13 mouse cellular contexts compared by ENCODE assay signal in the genomic region with DNA sequence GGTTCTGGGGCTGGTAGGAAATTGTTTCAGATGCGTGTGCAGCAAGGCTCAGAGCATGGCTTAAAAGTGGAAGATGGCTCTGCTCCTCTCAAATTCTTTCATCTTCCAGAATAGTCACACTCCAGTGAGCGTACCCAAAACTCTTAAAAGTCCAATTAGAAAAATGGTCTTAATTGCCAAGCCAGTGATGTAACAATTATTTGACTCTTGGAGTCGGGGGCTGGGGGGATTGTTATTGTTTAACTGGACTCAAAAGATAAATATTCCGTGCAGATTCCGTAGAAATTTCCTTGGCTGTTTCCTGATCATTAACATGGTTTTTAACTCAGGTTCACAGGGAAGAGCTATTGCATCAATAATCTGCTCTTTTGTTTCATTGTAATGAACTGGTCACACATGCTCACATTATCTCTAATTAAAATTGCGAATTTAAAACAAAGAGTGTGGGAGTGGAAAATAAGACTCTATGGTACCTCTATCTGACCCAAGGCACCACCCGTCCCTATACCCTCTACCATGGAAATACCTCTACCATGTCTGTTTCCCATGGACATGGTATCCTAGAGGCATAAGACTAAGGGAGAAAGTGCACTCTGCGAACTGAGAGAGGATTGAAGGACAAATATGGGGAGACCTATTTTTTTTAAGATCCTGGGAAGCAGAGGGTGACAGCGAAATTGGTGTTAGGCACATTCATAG.
DNase-seq lines count a peak whose midpoint lies in the region; ATAC-seq and TF ChIP-seq lines count a peak whose summit lies in the region.
"Had no signal": no experiment of that assay in that cellular context is flagged by ENCODE, and none has a peak within 500 bp of the region (broad histone marks: within the 10 kb centered on the region; RNA-seq: fewer than 3 reads in every experiment).

No protein-coding gene starts in this region.

- no peak for ATAC-seq in heart, embryonic 13.5 days (ENCODE audit: extremely low read depth, insufficient number of reproducible peaks, low FRiP score, low TSS enrichment)
- ATAC-seq in midbrain, embryonic 11.5 days (ENCODE audit: low FRiP score), result peak; percentile 38; the same call in 1 of the 2 replicates
- ATAC-seq in midbrain, embryonic 16.5 days, result no peak
- 0 out of 2 replicates have a peak, but pooled peaks have one; percentile 3 for ATAC-seq in midbrain, postnatal 0 days (ENCODE audit: low FRiP score)
- ATAC-seq: activated CD4-positive, CD25-positive, alpha-beta regulatory T cell, adult 4 months; intestine, embryonic 15.5 days had no signal

- peaks cover 3% of the 10 kb centered on the region; the same call in 1 of the 2 replicates for H3K4me1 ChIP-seq in heart, embryonic 13.5 days
- H3K4me1 ChIP-seq in midbrain, embryonic 11.5 days (ENCODE audit: control insufficient read depth, insufficient read depth, low read length), result no peaks in the 10 kb centered on the region
- H3K4me1 ChIP-seq in midbrain, embryonic 16.5 days (ENCODE audit: control insufficient read depth, insufficient read depth, low read length), result no peaks in the 10 kb centered on the region
- H3K4me1 ChIP-seq in midbrain, postnatal 0 days (ENCODE audit: insufficient read depth, low read length), result no peaks in the 10 kb centered on the region
- H3K4me1 ChIP-seq: intestine, embryonic 15.5 days; liver, embryonic 13.5 days had no signal

- DNase-seq in heart, postnatal 14 days, result no peak
- DNase-seq in midbrain, embryonic 11.5 days (ENCODE audit: low spot score, missing footprints), result no peak
- peak; percentile 25 for DNase-seq in Muller cell, postnatal 12 days (ENCODE audit: inconsistent ontology term)
- DNase-seq in midbrain, postnatal 0 days (ENCODE audit: low spot score), result no peak
- no peak for DNase-seq in left cerebral cortex, adult 9 months (ENCODE audit: low spot score in 2 of 2)
- DNase-seq: liver, embryonic 13.5 days had no signal

- H3K27me3 ChIP-seq in heart, embryonic 13.5 days (replicated peaks), result no peaks in the 10 kb centered on the region
- H3K27me3 ChIP-seq in midbrain, embryonic 11.5 days (ENCODE audit: control insufficient read depth, insufficient read depth, low read length), result no peaks in the 10 kb centered on the region
- H3K27me3 ChIP-seq in midbrain, embryonic 16.5 days (ENCODE audit: control insufficient read depth, insufficient read depth, low read depth, low read length), result no peaks in the 10 kb centered on the region
- no peaks in the 10 kb centered on the region for H3K27me3 ChIP-seq in midbrain, postnatal 0 days (ENCODE audit: insufficient read depth, low read length)
- H3K27me3 ChIP-seq: CH12.LX; embryonic facial prominence, embryonic 12.5 days; intestine, embryonic 15.5 days; liver, embryonic 13.5 days had no signal

- no peak overlapping the region for H3K9ac ChIP-seq in heart, embryonic 13.5 days
- H3K9ac ChIP-seq in midbrain, embryonic 11.5 days (ENCODE audit: low read length), result no peak overlapping the region
- H3K9ac ChIP-seq in midbrain, embryonic 16.5 days (ENCODE audit: low read depth, low read length), result no peak overlapping the region
- no peak overlapping the region for H3K9ac ChIP-seq in midbrain, postnatal 0 days (replicated peaks; ENCODE audit: low read length, poor library complexity, severe bottlenecking)
- H3K9ac ChIP-seq: embryonic facial prominence, embryonic 12.5 days; intestine, embryonic 15.5 days; liver, embryonic 13.5 days had no signal

- H3K36me3 ChIP-seq in heart, embryonic 13.5 days, result no peaks in the 10 kb centered on the region
- H3K36me3 ChIP-seq in midbrain, embryonic 11.5 days (ENCODE audit: control insufficient read depth, insufficient read depth, low read length), result no peaks in the 10 kb centered on the region
- H3K36me3 ChIP-seq in midbrain, embryonic 16.5 days (ENCODE audit: control insufficient read depth, insufficient read depth, low read length), result no peaks in the 10 kb centered on the region
- H3K36me3 ChIP-seq in midbrain, postnatal 0 days (ENCODE audit: insufficient read depth, low read length), result no peaks in the 10 kb centered on the region
- H3K36me3 ChIP-seq: embryonic facial prominence, embryonic 12.5 days; hindbrain, embryonic 10.5 days; intestine, embryonic 15.5 days; liver, embryonic 13.5 days had no signal

- TF ChIP-seq CTCF in midbrain, postnatal 0 days (IDR thresholded peaks at IDR 0.05), result no peak

- 57% methylated on average over 9 of the region's 9 CpGs for WGBS in heart, embryonic 13.5 days
- 82% methylated on average over 9 of the region's 9 CpGs for WGBS in midbrain, embryonic 11.5 days
- 78% methylated on average over 9 of the region's 9 CpGs for WGBS in midbrain, embryonic 16.5 days
- 74% methylated on average over 9 of the region's 9 CpGs for WGBS in midbrain, postnatal 0 days

- intact Hi-C loops in heart, postnatal 14 days (cut with DNase I), result loop anchor here (2.0 to 5.0 kb wide), 4 partner anchors 42 to 380 kb away; no protein-coding TSS in a partner anchor

- H3K27ac ChIP-seq in heart, embryonic 13.5 days (replicated peaks), result no peak overlapping the region
- H3K27ac ChIP-seq in midbrain, embryonic 11.5 days (ENCODE audit: low read depth, low read length), result no peak overlapping the region
- H3K27ac ChIP-seq in midbrain, embryonic 16.5 days (ENCODE audit: low read length), result no peak overlapping the region
- H3K27ac ChIP-seq in midbrain, postnatal 0 days (ENCODE audit: low read depth, low read length), result no peak overlapping the region
- H3K27ac ChIP-seq: embryonic facial prominence, embryonic 12.5 days; hindbrain, embryonic 10.5 days; intestine, embryonic 15.5 days; liver, embryonic 13.5 days had no signal

- H3K4me3 ChIP-seq in heart, embryonic 13.5 days, result no peak overlapping the region
- H3K4me3 ChIP-seq in midbrain, embryonic 11.5 days (ENCODE audit: low read depth, low read length), result no peak overlapping the region
- H3K4me3 ChIP-seq in midbrain, embryonic 16.5 days (ENCODE audit: low read depth, low read length), result no peak overlapping the region
- H3K4me3 ChIP-seq in midbrain, postnatal 0 days (ENCODE audit: low read depth, low read length), result no peak overlapping the region
- H3K4me3 ChIP-seq: embryonic facial prominence, embryonic 12.5 days; hindbrain, embryonic 10.5 days; intestine, embryonic 15.5 days; liver, embryonic 13.5 days had no signal

- H3K9me3 ChIP-seq in heart, embryonic 13.5 days, result no peaks in the 10 kb centered on the region
- no peaks in the 10 kb centered on the region for H3K9me3 ChIP-seq in midbrain, embryonic 11.5 days (ENCODE audit: control insufficient read depth, low read length)
- no peaks in the 10 kb centered on the region for H3K9me3 ChIP-seq in midbrain, embryonic 16.5 days (replicated peaks; ENCODE audit: control insufficient read depth, low read length, poor library complexity, severe bottlenecking)
- no peaks in the 10 kb centered on the region for H3K9me3 ChIP-seq in midbrain, postnatal 0 days (ENCODE audit: low read length)
- H3K9me3 ChIP-seq: embryonic facial prominence, embryonic 12.5 days; hindbrain, embryonic 10.5 days; intestine, embryonic 15.5 days; liver, embryonic 13.5 days had no signal

- H3K4me2 ChIP-seq in heart, embryonic 13.5 days, result peak overlapping the region; percentile 20; the same call in 1 of the 2 replicates
- H3K4me2 ChIP-seq in midbrain, embryonic 11.5 days, result no peak overlapping the region
- no peak overlapping the region for H3K4me2 ChIP-seq in midbrain, embryonic 16.5 days (ENCODE audit: low read length)
- H3K4me2 ChIP-seq in midbrain, postnatal 0 days (ENCODE audit: low read depth, low read length, poor library complexity, severe bottlenecking), result no peak overlapping the region
- H3K4me2 ChIP-seq: embryonic facial prominence, embryonic 12.5 days; intestine, embryonic 15.5 days; liver, embryonic 13.5 days had no signal

Comparison
In these comparisons a context has a peak if more than half of its experiments do, and no peak if none do; other contexts are left out.
1. ATAC-seq: peak in midbrain, embryonic 11.5 days (single experiment) and midbrain, postnatal 0 days (single experiment); none in heart, embryonic 13.5 days (single experiment) and midbrain, embryonic 16.5 days (single experiment).